Mouse (Mus musculus) cortical plate, adult 2 months (tissue): Measurements from ENCODE around the gene Mvd.

ENCODE experiments used
- CTCF ChIP-seq: fragments of 200-500 bp; IDR thresholded peaks from 2 replicates; pipeline ENCODE4 v1.5.1; 2011; ENCODE audit warnings: mild to moderate bottlenecking, control low read depth, low read length; ENCODE audit not compliant: insufficient read depth; ENCODE audit errors: extremely low read depth
- POLR2A ChIP-seq: fragments of 200-500 bp; IDR thresholded peaks from 2 replicates; pipeline ENCODE4 v1.6.1; 2011; ENCODE audit warnings: mild to moderate bottlenecking, low read length, control low read depth; ENCODE audit not compliant: insufficient read depth; ENCODE audit errors: extremely low read depth

- TF ChIP-seq CTCF: no peak
- no peak for TF ChIP-seq POLR2A
Observed at GRCm38 (mm10) chr8:122470691-122471090, 27.5 kb upstream of the Mvd start.
